Mouse (Mus musculus) cerebellum, postnatal 25 days (tissue): ENCODE results near the gene Alkbh5.
"Not testable (repeated sequence)": the region's sequence is repeated elsewhere in the genome, so short reads cannot be mapped to it uniquely, and the experiment has no call there.

Experiments
- DNase-seq, 2 experiments: peaks; one replicate each; pipeline ENCODE4 v3.0.0; 2021; ENCODE audit warnings: mixed read lengths in 2 of 2

Alkbh5 gene

DNA sequence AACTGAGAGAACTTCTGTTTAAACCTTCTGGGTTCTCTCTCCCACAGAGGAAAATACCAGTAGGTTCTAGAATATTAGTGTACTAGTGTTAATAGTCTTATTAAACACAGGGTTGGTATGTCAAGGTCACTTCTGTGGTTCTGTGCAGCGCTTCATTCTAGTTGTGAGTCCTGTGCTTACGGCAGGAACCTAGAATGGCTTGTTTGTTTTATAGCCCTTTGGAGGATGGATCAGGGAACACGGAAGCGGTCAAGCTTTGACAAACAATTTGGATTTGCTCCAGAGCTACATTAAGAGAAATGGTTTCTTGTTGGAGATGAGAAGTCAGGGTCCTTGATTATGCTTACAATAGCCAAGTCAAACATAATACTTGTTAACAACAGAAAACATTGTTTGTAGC is 9.3 kb downstream of the Alkbh5 start:
- no peak for DNase-seq

DNA sequence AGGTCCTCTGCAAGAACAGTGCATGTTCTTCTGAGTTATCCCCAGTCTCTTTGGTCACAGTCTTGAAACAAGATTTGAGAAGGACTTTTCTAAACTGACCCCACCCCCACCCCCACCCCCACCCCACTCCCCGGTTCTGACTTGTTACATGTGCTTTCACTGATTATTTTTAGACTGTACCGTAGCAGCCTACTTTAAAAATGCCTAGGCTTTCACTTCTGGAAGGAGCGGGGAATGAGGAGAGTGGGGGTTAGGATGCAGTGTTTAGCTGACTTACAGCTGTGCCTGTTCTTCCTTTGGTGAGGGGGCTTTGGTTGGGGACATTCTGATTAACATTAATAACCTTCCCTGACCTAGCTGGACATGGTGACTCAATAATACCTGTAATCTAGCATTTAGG is 11.9 kb downstream of the Alkbh5 start:
- DNase-seq: no peak

DNA sequence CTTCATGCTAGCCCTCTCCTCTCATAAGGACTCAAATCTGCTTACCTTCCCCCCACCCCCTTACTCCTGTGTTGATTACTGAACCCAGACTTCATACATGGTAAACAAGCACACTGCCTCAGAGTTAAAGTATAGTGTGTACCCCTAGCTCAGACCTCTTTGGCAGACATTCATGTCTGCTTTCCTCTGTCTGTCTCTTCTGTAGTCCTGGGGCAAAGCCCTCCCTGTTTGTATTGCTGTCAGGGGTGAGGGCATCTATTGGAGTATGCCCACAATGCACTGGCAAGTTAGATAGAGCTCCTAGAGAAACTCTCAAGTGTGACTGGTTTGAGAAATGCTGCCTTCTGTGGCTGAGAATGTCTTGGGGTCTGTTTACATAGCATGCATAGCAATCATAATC is 16.9 kb downstream of the Alkbh5 start:
- DNase-seq: no peak

DNA sequence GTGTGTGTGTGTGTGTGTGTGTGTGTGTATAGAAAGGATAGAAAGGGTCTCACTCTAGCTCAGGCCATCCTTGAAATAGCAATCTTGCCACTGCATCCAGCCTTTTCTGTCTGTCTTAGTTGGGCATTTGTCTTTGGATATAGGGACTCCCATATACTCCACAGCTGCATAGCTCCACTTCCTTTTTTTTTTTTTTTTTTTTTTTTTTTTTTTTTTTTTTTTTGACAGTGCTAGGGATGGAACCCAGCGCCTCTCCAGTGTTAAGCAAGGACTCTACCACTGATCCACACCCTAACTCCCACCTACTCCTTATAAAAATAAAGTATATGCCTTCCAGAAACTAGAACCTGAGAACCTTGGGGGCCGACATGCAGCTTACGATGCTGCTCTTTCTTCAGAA is 21.5 kb downstream of the Alkbh5 start:
- no peak for DNase-seq

DNA sequence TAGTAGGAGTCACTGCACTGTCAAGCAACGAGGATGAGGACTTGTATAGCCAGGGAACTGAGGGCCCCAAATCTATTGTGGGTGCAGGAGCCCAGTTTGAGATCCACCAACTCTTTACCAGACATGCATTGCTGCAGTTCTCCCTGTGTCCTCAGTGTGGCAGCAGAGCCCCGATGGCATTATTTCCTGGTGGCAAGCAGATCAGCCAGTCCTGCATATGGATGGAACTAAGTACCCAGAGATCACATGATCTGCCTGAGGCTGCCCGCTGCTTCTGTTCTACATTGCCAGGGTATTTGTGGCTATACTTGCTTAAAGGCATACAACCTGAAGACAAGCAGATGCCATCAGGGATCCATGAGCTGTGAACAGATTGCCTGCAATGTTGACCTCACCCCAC is 23.2 kb downstream of the Alkbh5 start:
- peak; percentile 81 to 85 for DNase-seq

DNA sequence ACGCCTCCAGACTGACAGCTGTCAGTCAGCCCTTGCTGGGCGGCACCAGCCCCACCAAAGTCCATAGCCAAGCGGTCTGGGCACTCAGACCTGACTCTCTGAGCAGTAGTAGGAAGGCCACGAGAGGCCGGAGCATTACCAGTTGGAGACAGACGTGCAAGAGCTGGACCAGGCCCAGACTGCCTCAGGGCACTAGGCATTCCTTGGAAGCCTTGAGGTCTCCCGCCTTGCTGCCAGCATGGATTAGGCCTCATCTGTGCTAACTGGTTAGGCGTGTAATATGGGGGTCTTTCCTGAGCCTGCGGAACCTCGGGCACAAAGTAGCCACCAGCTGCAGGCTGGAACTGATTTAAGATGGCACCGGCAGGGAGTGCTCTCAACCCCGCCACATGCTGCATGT is 37.8 kb downstream of the Alkbh5 start:
- not testable (repeated sequence) for DNase-seq
